Mouse (Mus musculus) midbrain, embryonic 14.5 days (tissue): ENCODE measurements around the gene Siva1. TPM values are rescaled to one million over a fixed set of nuclear protein-coding genes. Genes with fewer than 3 reads are reported as not detected.

Experiments
- ATAC-seq: fragments of 200-750 bp; cut with Nextera tagmentation; 2 replicates; pipeline ENCODE4 v1.8.0; 2017; ENCODE audit warnings: moderate number of reproducible peaks, moderate library complexity; ENCODE audit not compliant: low FRiP score, low TSS enrichment
- DNase-seq: peaks from one replicate; pipeline ENCODE4 v3.0.0-alpha.2; 2015
- H3K27ac ChIP-seq: fragments of 300-500 bp; sonication (generic); replicated peaks from 2 replicates; pipeline ENCODE4 v1.5.1; 2014; ENCODE audit warnings: mild to moderate bottlenecking, low read depth, low read length, moderate library complexity
- H3K27me3 ChIP-seq: fragments of 300-500 bp; sonication (generic); 2 replicates; pipeline ENCODE4 v1.6.1; 2014; ENCODE audit warnings: low read length, control low read depth, mixed read lengths; ENCODE audit not compliant: control insufficient read depth, insufficient read depth
- H3K36me3 ChIP-seq: fragments of 300-500 bp; sonication (generic); 2 replicates; pipeline ENCODE4 v1.6.1; 2014; ENCODE audit warnings: low read length, control low read depth; ENCODE audit not compliant: control insufficient read depth, insufficient read depth
- H3K4me1 ChIP-seq: fragments of 300-500 bp; sonication (generic); 2 replicates; pipeline ENCODE4 v1.6.1; 2014; ENCODE audit warnings: mild to moderate bottlenecking, antibody characterized with exemption, low read length, control low read depth; ENCODE audit not compliant: control insufficient read depth, insufficient read depth
- H3K4me2 ChIP-seq: fragments of 300-500 bp; sonication (generic); 2 replicates; pipeline ENCODE4 v1.6.1; 2014; ENCODE audit warnings: mild to moderate bottlenecking, low read length, moderate library complexity
- H3K4me3 ChIP-seq: fragments of 300-500 bp; sonication (generic); replicated peaks from 2 replicates; pipeline ENCODE4 v1.5.1; 2014; ENCODE audit warnings: low read depth, low read length
- H3K9ac ChIP-seq: fragments of 300-500 bp; sonication (generic); replicated peaks from 2 replicates; pipeline ENCODE4 v1.6.1; 2014; ENCODE audit warnings: mild to moderate bottlenecking, low read length, moderate library complexity
- H3K9me3 ChIP-seq: fragments of 300-500 bp; sonication (generic); 2 replicates; pipeline ENCODE4 v1.6.1; 2016; ENCODE audit warnings: low read length, control low read depth, mixed read lengths; ENCODE audit not compliant: control insufficient read depth
- WGBS: fragments of 180-500 bp; shearing (Covaris S2); extraction: QIAGEN DNeasy Blood & Tissue Kit; methylation state at CpG from one replicate; pipeline ENCODE4 v1.1.7; 2014; 5-methylcytosine and 5-hydroxymethylcytosine counted together
- microRNA-seq: library from miRNA; unstranded; fragments of <30 nt; microRNA quantifications from one replicate; pipeline ENCODE4, GENCODE M21; 2016
- polyA plus RNA-seq: library from polyadenylated mRNA; unstranded; fragments of >200 nt; fragmentation: Nextera tagmentation; extraction: Ambion mirVana; gene quantifications from 2 replicates; pipeline ENCODE4 v1.2.1, GENCODE M21; 2014

The Siva1 gene
- polyA plus RNA-seq, 1 experiment from 2014 or later, result 63.9 TPM

- Histone ChIP-seq H3K4me1 (peaks cover 9% of the 10 kb centered on the region), H3K4me2 (no peak overlapping the region), H3K36me3 (no peaks in the 10 kb centered on the region), H3K4me3 (no peak overlapping the region), H3K9me3 (no peaks in the 10 kb centered on the region), H3K27ac (no peak overlapping the region), H3K27me3 (no peaks in the 10 kb centered on the region), H3K9ac (no peak overlapping the region)
- ATAC-seq (no peak), DNase-seq (no peak)
- WGBS, result 85% methylated on average over 15 of the region's 15 CpGs
Observed at GRCm38 (mm10) chr12:112688458-112688857, 44.0 kb downstream of the Siva1 start.

GRCm38 (mm10) chr12:112693185-112694126 lies 49.0 kb downstream of the Siva1 start:
- H3K9me3 ChIP-seq, result no peaks in the 10 kb centered on the region
- peak overlapping the region; percentile 94 for H3K27ac ChIP-seq
- H3K4me3 ChIP-seq, result peak overlapping the region; percentile 72
- ATAC-seq (peak; percentile 94), DNase-seq (peak; percentile 98)
- H3K4me2 ChIP-seq, result peak overlapping the region; percentile 83
- 2% methylated on average over 54 of the region's 54 CpGs for WGBS
- no peaks in the 10 kb centered on the region for H3K36me3 ChIP-seq
- peak overlapping the region; percentile 85 for H3K9ac ChIP-seq
- H3K4me1 ChIP-seq, result peaks cover 18% of the 10 kb centered on the region
- no peaks in the 10 kb centered on the region for H3K27me3 ChIP-seq

- ATAC-seq, result no peak
- H3K9ac ChIP-seq, result peak overlapping the region; percentile 85
- no peak for DNase-seq
- no peaks in the 10 kb centered on the region for H3K9me3 ChIP-seq
- peak overlapping the region; percentile 94 for H3K27ac ChIP-seq
- H3K4me3 ChIP-seq, result peak overlapping the region; percentile 72
- WGBS, result 79% methylated on average over 10 of the region's 10 CpGs
- H3K36me3 ChIP-seq, result no peaks in the 10 kb centered on the region
- peak overlapping the region; percentile 83 for H3K4me2 ChIP-seq
- no peaks in the 10 kb centered on the region for H3K27me3 ChIP-seq
- peaks cover 18% of the 10 kb centered on the region for H3K4me1 ChIP-seq
Observed at GRCm38 (mm10) chr12:112694127-112694475, 49.6 kb downstream of the Siva1 start.

GRCm38 (mm10) chr12:112696806-112697425 lies 52.4 kb downstream of the Siva1 start:
- H3K4me2 ChIP-seq, result no peak overlapping the region
- H3K27me3 ChIP-seq, result no peaks in the 10 kb centered on the region
- no peak overlapping the region for H3K9ac ChIP-seq
- 84% methylated on average over 3 of the region's 3 CpGs for WGBS
- no peak overlapping the region for H3K4me3 ChIP-seq
- no peaks in the 10 kb centered on the region for H3K9me3 ChIP-seq
- DNase-seq (no peak), ATAC-seq (no peak)
- no peaks in the 10 kb centered on the region for H3K36me3 ChIP-seq
- H3K27ac ChIP-seq, result no peak overlapping the region
- H3K4me1 ChIP-seq, result peaks cover 23% of the 10 kb centered on the region

Small RNA genes lying within 50 kb of the gene (microRNA-seq; reads per million reads assigned to microRNA genes)
- 0.88 reads per million for gene Mir6939

Other genes with a start within 250 kb of the Siva1 start
- 0.12 TPM in 1 of 2 replicates, not detected in the other for gene A530016L24Rik, start 155.2 kb upstream of the Siva1 start, polyA plus RNA-seq
- gene Tmem179, start 127.9 kb upstream of the Siva1 start, polyA plus RNA-seq, result 50.7 and 68.6 TPM in 2 replicates
- 0.89 and 1.6 TPM in 2 replicates for gene Inf2, start 55.9 kb upstream of the Siva1 start, polyA plus RNA-seq
- gene Adssl1, start 24.6 kb upstream of the Siva1 start, polyA plus RNA-seq, result 2.8 and 3.1 TPM in 2 replicates
- gene Akt1, start 30.2 kb downstream of the Siva1 start, polyA plus RNA-seq, result 64.8 and 82.1 TPM in 2 replicates
- 1.9 and 3.5 TPM in 2 replicates for gene Zbtb42, start 34.1 kb downstream of the Siva1 start, polyA plus RNA-seq
- 31.7 and 33.7 TPM in 2 replicates for gene Cep170b, start 75.8 kb downstream of the Siva1 start, polyA plus RNA-seq
- gene Pld4, start 116.0 kb downstream of the Siva1 start, polyA plus RNA-seq, result 3.3 and 6.0 TPM in 2 replicates
- 0.62 and 0.75 TPM in 2 replicates for gene Ahnak2, start 158.0 kb downstream of the Siva1 start, polyA plus RNA-seq
- 21.4 and 23.1 TPM in 2 replicates for gene Clba1, start 164.3 kb downstream of the Siva1 start, polyA plus RNA-seq
- gene Cdca4, start 184.7 kb downstream of the Siva1 start, polyA plus RNA-seq, result 45.0 and 60.8 TPM in 2 replicates
- gene Gpr132, start 223.5 kb downstream of the Siva1 start, polyA plus RNA-seq, result 0.08 TPM in 1 of 2 replicates, not detected in the other